ENCODE assay signal across 21 mouse cellular contexts in the genomic region with DNA sequence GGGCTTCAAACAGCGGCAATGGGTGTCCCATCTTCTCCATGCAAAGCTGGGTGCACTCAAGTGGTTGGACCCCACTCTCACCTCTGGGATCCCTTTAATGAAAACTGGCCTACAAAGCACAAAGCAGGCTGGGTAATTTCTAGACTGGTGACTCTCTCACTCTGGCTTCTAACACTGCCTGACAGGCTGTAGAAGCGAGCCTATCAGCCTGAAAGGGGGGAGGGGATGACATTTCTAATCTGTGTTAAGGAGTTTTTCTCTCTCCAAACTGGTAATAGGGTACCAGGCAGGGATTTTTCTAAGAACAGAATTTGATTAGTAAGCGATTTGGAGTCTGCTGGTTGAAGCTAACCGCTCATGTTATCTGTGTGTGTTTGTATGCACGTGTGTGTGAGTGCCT. TPM values are rescaled to one million over a fixed set of nuclear protein-coding genes. Genes with fewer than 3 reads are reported as not detected.
DNase-seq lines count a peak whose midpoint lies in the region; ATAC-seq and TF ChIP-seq lines count a peak whose summit lies in the region.
"Had no signal": no experiment of that assay in that cellular context is flagged by ENCODE, and none has a peak within 500 bp of the region (broad histone marks: within the 10 kb centered on the region; RNA-seq: fewer than 3 reads in every experiment).

No protein-coding gene starts in this region.

- no peak for DNase-seq in heart, postnatal 4 days
- DNase-seq in CD4-positive, CD25-positive, alpha-beta regulatory T cell, adult 2 months (ENCODE audit: low read depth, low spot score): peak; percentile 27
- peak; percentile 23 for DNase-seq in brain, embryonic 14.5 days (ENCODE audit: low read depth)
- DNase-seq in thymus, postnatal 25 days: no peak
- DNase-seq: adrenal gland, postnatal 36 days; B cell, adult 2 months; cerebellum, adult 9-11 months; kidney, adult 11 months; left cerebral cortex, postnatal 4 days; right cerebral cortex, postnatal 4 days; thymus, postnatal 4 days had no signal

- 32% methylated on average over 5 of the region's 5 CpGs for WGBS in heart, embryonic 13.5 days
- WGBS in intestine, postnatal 0 days: 62% methylated on average over 5 of the region's 5 CpGs
- WGBS in intestine, embryonic 16.5 days: 77% methylated on average over 5 of the region's 5 CpGs

- H3K36me3 ChIP-seq in heart, embryonic 13.5 days: peaks cover 41% of the 10 kb centered on the region
- peaks cover 22% of the 10 kb centered on the region for H3K36me3 ChIP-seq in intestine, postnatal 0 days (ENCODE audit: control insufficient read depth, insufficient read depth)
- peaks cover 19% of the 10 kb centered on the region for H3K36me3 ChIP-seq in intestine, embryonic 16.5 days (ENCODE audit: control insufficient read depth, insufficient read depth, low read length)

- 0 out of 2 replicates have a peak, but pooled peaks cover 5% of the 10 kb centered on the region for H3K9me3 ChIP-seq in heart, embryonic 13.5 days
- H3K9me3 ChIP-seq in intestine, postnatal 0 days (ENCODE audit: control insufficient read depth): no peaks in the 10 kb centered on the region
- no peaks in the 10 kb centered on the region; the same call in 1 of the 2 replicates for H3K9me3 ChIP-seq in intestine, embryonic 16.5 days (ENCODE audit: control insufficient read depth, low read length)
- H3K9me3 ChIP-seq: embryonic facial prominence, embryonic 13.5 days; lung, embryonic 15.5 days had no signal

- ATAC-seq in heart, embryonic 13.5 days (ENCODE audit: extremely low read depth, insufficient number of reproducible peaks, low FRiP score, low TSS enrichment): no peak
- no peak for ATAC-seq in intestine, postnatal 0 days
- no peak for ATAC-seq in intestine, embryonic 16.5 days

- peak overlapping the region; percentile 30 for H3K9ac ChIP-seq in heart, embryonic 13.5 days
- no peak overlapping the region for H3K9ac ChIP-seq in intestine, postnatal 0 days (ENCODE audit: low read depth, low read length)
- no peak overlapping the region for H3K9ac ChIP-seq in intestine, embryonic 16.5 days (ENCODE audit: low read depth, low read length)
- H3K9ac ChIP-seq: embryonic facial prominence, embryonic 13.5 days; lung, embryonic 15.5 days; neural tube, embryonic 12.5 days had no signal

- H3K4me1 ChIP-seq in heart, embryonic 13.5 days: peaks cover 57% of the 10 kb centered on the region
- H3K4me1 ChIP-seq in intestine, postnatal 0 days (replicated peaks; ENCODE audit: control insufficient read depth, insufficient read depth, low read length): no peaks in the 10 kb centered on the region
- H3K4me1 ChIP-seq in intestine, embryonic 16.5 days (ENCODE audit: control insufficient read depth, insufficient read depth, low read length): 0 out of 2 replicates have a peak, but pooled peaks cover 2% of the 10 kb centered on the region
- H3K4me1 ChIP-seq: embryonic facial prominence, embryonic 13.5 days; lung, embryonic 15.5 days; neural tube, embryonic 12.5 days had no signal

- TF ChIP-seq CTCF in intestine, postnatal 0 days (IDR thresholded peaks at IDR 0.05; ENCODE audit: low read depth): no peak
- TF ChIP-seq CTCF in brain, embryonic 14.5 days (IDR thresholded peaks at IDR 0.05; ENCODE audit: borderline replicate concordance, extremely low read depth, insufficient read depth, insufficient read length): no peak

- peak overlapping the region; percentile 38 for H3K4me2 ChIP-seq in heart, embryonic 13.5 days
- H3K4me2 ChIP-seq in intestine, postnatal 0 days (replicated peaks; ENCODE audit: low read depth): no peak overlapping the region
- H3K4me2 ChIP-seq in intestine, embryonic 16.5 days (ENCODE audit: low read depth, low read length): no peak overlapping the region
- H3K4me2 ChIP-seq: embryonic facial prominence, embryonic 13.5 days; liver, embryonic 11.5 days; lung, embryonic 15.5 days; neural tube, embryonic 12.5 days had no signal

- no peaks in the 10 kb centered on the region for H3K27me3 ChIP-seq in heart, embryonic 13.5 days (replicated peaks)
- no peaks in the 10 kb centered on the region for H3K27me3 ChIP-seq in intestine, postnatal 0 days (replicated peaks; ENCODE audit: control insufficient read depth, insufficient read depth, low read length)
- H3K27me3 ChIP-seq in intestine, embryonic 16.5 days (replicated peaks; ENCODE audit: control insufficient read depth, insufficient read depth, low read length): no peaks in the 10 kb centered on the region
- H3K27me3 ChIP-seq: embryonic facial prominence, embryonic 13.5 days; lung, embryonic 15.5 days; neural tube, embryonic 12.5 days had no signal

- H3K27ac ChIP-seq in heart, embryonic 13.5 days (replicated peaks): peak overlapping the region; percentile 82
- 0 out of 2 replicates have a peak overlapping the region, but pooled peaks have one; percentile 4 for H3K27ac ChIP-seq in intestine, postnatal 0 days (ENCODE audit: low read depth, low read length)
- no peak overlapping the region for H3K27ac ChIP-seq in intestine, embryonic 16.5 days (ENCODE audit: low read length)
- H3K27ac ChIP-seq: embryonic facial prominence, embryonic 13.5 days; kidney, postnatal 0 days; layer of hippocampus, adult 2 months; lung, embryonic 15.5 days; macrophage; neural tube, embryonic 12.5 days had no signal

- no peak for TF ChIP-seq POLR2A in brain, embryonic 14.5 days (IDR thresholded peaks at IDR 0.05; ENCODE audit: borderline replicate concordance, extremely low read depth, insufficient read depth, insufficient read length, poor library complexity, severe bottlenecking)

- H3K4me3 ChIP-seq in heart, embryonic 13.5 days: no peak overlapping the region
- H3K4me3 ChIP-seq in intestine, postnatal 0 days (ENCODE audit: low read depth, low read length): no peak overlapping the region
- no peak overlapping the region for H3K4me3 ChIP-seq in intestine, embryonic 16.5 days (ENCODE audit: low read length)
- H3K4me3 ChIP-seq: embryonic facial prominence, embryonic 13.5 days; layer of hippocampus, adult 2 months; lung, embryonic 15.5 days; neural tube, embryonic 12.5 days had no signal

RNA-seq across cellular contexts. Expression of gene Slc38a1, which starts 15.8 kb away (rescaled TPM):
- polyA plus RNA-seq in heart, embryonic 13.5 days (2015; fragmentation: Nextera tagmentation; extraction: Ambion mirVana): 69.7 and 70.4 TPM in 2 replicates
- 10 to 100 TPM; 88.2 to 90.4 TPM for total RNA-seq in heart, postnatal 4 days (2021)
- 78.6 and 79.8 TPM in 2 replicates for polyA plus RNA-seq in intestine, postnatal 0 days (2015; fragmentation: Nextera tagmentation; extraction: Ambion mirVana)
- polyA plus RNA-seq in intestine, embryonic 16.5 days (2015; fragmentation: Nextera tagmentation; extraction: Ambion mirVana): 111 and 116 TPM in 2 replicates
- polyA plus RNA-seq in brain, embryonic 14.5 days (2012; rRNA removed): 122 and 133 TPM in 2 replicates

Comparison
In these comparisons a context has a peak if more than half of its experiments do, and no peak if none do; other contexts are left out.
1. DNase-seq: peak in CD4-positive, CD25-positive, alpha-beta regulatory T cell, adult 2 months (single experiment) and brain, embryonic 14.5 days (single experiment); none in heart, postnatal 4 days (single experiment) and thymus, postnatal 25 days (single experiment).